Mouse (Mus musculus): ENCODE data around the gene Retn.

Retn gene

DNA sequence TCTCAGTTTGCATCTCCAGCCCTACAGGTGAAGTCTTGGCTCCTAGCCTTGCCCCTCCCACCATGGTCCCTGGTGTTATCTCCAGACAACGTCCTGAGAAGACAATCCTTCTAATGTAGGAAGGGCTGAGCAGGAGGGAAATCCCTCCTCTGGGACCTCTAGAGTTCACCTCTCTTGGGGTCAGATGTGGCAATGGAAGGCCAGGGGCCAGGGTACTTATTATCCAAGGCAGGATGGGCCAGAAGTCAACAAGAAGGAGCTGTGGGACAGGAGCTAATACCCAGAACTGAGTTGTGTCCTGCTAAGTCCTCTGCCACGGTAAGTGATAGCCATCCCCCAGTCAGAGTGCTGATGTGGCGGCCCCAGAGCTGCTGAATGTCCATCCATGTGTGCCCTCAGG lies at the start of gene Retn:
TSS of gene Retn (plus strand) at position 245 of the 400 bp plus-strand sequence.
- DNase-seq (ENCODE audit: low spot score) = no peak

DNA sequence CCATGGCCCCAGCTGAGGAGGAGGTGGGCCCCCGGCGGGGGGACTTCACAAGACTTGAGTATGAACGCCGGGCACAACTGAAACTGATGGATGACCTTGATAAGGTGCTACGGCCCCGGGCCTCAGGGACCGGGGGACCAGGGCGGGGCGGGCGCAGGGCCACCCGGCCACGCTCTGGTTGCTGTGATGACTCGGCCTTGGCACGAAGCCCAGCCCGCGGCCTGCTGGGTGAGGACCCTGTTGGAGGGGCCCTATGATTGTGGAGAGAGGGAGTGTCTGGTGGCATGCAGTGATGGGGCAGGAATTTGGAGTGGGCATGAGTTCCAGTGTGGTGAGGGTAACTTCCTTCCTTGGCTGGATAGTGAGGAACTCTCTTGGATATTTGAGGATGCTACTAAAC lies 49.0 kb upstream of the Retn start:
- no peak for DNase-seq (ENCODE audit: low spot score)

DNA sequence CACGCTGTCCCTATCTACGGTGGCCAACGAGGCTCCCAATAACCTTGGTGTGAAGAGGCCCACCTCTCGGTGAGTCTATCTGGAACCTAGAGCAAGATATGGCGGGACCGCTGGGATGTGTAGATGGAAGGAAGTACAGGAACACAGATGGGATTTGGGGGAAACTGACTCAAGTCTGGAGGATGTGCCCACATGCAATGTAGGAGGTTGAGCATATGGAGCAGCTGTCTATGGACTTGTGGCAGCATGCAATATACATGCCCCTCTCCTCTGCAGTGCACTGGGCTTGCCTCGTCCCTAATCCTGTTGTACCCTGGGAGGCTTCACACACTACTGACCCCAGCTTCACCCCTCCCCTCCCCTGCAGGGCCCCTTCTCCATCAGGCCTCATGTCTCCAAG lies 47.7 kb upstream of the Retn start:
- no peak for DNase-seq (ENCODE audit: low spot score)

DNA sequence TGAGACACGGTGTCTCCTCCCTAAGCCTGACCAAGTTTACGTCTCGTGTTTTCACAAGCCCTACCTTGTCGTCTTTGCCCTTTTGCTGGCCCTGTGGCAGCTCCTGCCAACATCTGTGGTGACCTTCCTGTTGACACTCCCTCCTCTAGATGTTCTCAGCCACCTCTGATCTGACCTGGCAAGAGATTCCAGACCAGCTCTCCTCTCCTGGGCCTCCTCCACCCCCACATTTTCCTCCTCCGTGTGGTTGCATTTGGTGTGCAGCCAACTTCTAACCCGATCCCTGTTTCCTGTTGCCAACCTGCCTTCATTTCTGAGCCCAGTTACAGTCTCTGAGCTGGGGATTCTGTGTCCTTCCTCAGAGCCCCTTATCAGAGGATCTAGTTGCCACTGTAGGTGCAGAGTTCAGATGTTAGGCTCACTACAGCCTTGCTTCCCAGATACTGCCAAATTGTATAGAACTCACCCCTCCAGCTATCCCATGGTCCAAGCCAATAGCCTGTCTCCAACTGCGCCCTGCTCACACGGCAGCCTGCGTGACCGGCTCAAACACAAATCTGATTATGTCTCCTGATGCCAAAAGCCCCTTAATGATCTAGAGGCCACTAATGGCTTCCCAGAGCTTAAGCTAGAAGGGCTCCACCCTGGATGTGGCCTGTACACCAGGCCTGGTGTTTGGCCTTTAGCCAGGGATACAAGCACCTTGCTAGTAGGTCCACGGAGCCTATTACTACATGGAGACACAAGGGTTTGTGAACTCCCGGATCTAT lies 46.3 kb upstream of the Retn start:
- no peak for DNase-seq (ENCODE audit: low spot score)

DNA sequence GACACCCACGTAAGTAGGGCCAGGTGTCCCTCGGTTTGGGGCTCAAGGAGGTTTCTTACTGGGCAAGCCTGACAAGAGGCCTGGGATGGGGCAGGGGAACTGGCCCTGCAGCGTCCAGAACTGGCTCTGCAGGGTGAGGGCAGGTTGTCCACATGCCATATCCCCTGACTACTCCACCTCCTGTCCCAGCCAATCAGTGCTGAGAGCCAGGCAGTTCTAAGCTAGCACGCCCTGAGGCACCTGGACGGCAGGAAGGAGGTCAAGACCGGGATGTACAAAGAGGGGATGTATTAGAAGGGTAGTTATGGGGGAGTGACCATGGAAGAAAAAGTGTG lies 45.8 kb upstream of the Retn start:
- no peak for DNase-seq (ENCODE audit: low spot score)

DNA sequence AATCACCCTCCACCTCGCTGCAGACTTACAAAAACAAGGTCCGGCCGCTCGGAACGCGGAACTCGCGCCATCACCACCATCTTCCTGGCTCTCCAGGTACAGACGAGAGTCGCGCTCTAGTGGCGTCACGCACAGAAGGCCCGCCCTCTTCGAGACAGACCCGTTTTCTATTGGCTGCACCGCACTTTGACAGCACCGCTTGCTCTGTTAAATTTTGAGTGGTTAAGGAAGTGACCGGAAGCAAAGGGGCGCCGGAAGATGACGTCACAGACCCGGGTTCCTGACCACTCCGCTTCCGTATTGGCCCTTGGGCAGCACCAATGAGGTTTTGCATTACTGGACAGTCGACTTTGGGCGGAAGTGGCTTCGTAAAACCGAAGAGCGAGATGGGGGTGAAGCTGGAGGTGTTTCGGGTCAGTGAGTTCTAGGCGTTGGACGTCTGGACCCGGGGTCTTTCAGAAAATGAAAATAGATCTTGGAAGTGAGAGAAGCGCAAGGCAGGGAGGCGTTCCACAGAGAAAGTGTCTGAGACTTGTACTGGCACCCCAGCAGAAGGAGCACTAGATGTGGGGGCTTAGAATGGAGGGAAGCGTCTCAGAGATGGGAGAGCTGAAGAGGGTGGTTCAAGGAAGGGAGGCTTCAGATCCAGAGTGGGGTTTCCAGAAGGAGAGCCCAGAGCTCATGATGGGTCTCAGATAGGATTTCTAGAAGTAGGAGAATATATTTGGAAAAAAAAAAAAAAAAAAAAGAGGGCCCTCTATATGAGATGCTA lies 34.2 kb upstream of the Retn start, which contains the start of the genes Xab2 and Pet100:
TSS of gene Xab2 (minus strand) at position 118 of the 772 bp plus-strand sequence.
TSS of gene Pet100 (plus strand) at position 350 of the 772 bp plus-strand sequence.
- peak; percentile 96 for DNase-seq (ENCODE audit: low spot score)

DNA sequence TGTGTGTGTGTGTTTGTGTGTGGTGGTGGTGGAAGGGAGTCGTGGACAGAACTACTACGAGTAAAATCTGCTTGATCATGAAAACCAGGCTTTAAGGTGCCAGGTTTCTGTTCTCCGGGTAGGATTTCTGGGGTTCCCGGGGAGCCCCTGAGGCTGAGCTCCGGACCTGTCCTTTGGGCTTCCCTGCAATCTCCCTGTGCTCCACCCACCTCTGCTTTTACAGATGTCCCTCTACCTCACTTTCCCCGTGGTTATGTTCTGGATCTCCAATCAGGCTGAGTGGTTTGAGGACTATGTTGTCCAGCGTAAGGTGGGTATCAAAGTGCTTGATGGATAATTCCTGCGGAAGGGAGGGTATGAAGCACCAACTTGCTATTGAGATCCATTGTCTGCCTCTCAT lies 33.5 kb upstream of the Retn start:
- DNase-seq (ENCODE audit: low spot score) = no peak

DNA sequence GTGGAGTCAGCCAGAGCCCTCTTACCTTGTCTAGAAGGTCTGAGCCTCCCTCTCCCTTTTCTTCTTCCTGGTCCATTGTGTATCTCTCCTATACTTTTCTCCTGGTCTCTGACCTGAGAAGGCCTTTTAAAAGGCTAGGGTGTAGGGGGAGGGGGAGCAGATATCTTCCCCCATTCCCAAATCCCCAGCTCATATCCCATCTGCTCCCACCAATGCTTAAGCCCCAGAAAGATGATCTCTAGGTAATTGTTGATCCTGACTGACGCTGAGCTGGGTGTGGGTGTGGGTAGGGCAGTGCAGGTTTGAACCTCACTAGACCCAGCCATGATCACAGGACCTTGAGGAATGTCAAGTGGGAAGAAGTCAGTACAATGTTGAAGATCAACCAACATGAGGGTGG lies 30.1 kb upstream of the Retn start, which contains the start of gene Pcp2:
TSS of gene Pcp2 (minus strand) at position 101 of the 400 bp plus-strand sequence.
- no peak for DNase-seq (ENCODE audit: low spot score)

DNA sequence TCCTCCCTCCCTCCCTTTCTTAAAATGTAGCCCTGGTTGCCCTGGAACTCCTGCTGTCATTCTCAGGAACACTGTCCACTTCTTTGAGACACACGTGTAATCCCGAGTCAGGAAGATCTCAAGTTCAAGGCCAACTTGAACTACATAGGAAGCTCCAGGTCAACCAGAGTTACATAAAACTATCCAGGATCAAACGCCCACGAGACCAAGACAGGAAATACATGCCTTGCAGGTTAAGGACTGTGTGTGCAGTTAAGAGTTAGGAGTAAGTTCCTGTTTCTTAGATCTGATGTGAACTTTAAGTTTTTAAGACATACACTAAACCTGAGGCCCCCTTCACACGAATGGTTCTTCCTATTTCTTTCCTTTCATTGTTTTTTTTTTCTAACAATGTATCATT lies 28.6 kb upstream of the Retn start:
- DNase-seq (ENCODE audit: low spot score) = no peak

DNA sequence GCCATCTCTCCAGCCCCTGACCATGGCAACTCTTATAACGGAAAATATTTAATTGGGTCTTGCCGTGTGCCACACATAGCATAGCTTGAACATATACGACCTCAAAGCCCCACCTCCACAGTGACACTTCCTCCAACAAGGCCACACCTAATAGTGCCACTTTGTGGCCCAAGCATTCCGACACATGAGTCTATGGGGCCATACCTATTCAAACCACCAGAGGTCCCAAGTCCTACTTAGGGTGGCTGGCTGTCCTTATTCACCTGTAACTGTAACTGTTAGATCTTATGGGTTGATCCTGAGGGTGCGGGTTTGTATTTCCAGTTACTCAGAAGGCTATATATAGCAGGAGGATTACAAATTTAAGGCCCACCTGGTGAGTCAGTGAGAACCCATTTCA lies 27.6 kb upstream of the Retn start:
- no peak for DNase-seq (ENCODE audit: low spot score)

DNA sequence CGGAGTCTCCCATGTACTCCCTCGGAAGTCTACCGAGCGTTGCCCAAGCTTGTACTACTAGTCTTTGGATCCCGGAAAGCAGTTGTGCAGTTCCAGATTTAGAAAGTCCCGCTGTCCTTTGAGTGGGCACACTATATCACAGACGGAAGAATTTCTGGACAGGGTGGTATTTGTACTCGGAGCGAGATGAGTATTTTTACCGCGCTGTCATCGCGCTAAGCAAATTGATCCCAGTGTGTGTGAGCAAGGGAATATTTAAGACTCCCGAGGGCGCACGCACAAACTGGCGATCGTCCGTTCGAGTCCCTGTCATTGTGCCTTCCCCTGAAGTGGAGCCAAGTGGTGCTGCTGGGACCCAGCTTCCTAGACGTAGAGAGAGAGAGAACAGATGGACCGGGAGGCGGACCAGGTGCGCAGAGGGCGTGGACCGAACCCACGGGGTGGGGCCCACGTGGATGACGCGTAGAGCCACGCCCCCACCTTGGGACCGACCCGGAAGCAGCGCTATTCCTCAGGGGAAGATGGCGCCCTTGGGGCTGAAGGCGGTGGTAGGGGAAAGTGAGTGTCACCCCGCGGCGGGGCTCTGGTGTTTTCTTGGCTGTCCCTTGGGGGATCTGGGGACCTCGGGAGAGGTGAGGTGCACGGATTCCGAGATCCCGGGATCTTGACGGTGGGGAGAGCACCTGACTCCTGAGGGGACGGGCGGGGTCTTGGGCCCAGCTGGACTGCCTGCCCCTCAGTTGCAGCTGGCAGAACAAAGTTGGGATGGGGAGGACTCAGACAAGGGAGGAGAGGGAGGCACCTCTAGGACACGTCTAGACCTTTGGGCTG lies 24.7 kb upstream of the Retn start, which contains the start of gene Stxbp2:
TSS of gene Stxbp2 (plus strand) at position 309 of the 831 bp plus-strand sequence.
- DNase-seq (ENCODE audit: low spot score) = no peak

DNA sequence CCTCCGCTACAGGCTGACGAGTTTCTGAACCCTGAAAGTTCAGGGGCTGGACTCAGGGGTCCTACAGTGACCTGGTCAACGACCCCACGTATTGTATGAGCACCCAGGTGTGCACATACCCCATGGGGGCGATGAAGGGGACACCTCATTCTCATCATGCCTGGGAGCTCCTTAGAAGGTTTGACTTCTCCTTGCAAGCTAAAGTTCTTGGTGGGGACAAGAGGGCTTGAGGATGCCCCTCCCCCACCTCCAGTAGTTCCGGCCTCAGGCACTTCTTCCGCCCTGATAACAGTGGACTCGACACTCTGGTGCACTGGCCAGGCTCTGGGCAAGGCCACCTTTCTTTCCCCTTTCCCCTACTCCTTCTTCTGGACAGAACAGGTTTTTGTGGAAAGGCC lies 24.1 kb upstream of the Retn start:
- no peak for DNase-seq (ENCODE audit: low spot score)

DNA sequence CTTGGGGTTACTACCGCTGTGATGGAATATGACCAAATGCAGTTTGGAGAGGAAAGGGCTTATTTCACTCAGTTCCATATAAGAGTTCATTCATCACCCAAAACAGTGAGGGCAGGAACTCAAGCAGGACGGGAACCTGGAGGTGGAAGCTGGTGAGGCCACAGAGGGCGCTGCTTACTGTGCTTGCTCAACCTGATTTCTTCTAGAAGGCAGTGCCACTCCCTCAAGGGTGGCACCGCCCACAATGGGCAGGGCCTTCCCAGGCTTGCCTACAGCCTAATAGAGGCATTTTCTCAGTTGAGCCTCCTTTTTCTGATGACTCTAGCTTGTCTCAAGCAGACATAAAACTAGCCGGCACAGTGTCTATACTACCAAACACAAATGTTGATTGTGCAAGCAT lies 9.8 kb upstream of the Retn start:
- no peak for DNase-seq (ENCODE audit: low spot score)

DNA sequence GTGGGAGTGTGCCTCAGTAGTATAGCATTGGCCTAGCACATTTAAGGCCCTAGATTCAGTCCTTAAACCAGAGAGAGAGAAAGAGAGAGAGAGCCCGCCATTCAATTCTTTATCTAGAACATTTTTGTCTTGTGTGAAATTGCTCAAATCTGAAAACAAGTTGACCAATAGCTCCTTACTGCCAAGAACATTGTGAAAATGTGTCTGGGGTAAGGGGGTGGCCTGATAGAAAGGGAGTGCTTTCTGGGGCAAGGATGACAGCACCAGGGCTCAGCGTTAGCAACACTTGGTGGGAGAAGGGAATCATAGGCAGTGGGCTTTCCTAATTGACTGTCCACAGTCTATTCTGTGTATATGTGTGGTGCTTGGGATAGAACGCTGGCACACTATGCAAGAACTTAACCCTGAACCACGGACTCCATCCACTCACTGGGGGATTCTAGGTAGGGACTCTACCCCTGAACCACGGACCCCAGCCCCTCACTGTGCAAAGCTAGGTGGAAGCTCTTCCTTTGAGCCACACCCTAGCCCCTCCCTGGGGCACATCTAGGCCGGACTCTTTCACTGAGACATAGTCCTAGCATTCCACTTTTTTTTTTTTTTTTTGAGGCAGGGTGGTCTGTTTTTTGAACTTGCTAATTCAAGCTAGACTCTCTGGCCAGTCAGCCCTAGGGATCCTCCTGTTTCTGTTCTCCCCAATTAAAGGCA lies 8.6 kb upstream of the Retn start:
- no peak for DNase-seq (ENCODE audit: low spot score)

DNA sequence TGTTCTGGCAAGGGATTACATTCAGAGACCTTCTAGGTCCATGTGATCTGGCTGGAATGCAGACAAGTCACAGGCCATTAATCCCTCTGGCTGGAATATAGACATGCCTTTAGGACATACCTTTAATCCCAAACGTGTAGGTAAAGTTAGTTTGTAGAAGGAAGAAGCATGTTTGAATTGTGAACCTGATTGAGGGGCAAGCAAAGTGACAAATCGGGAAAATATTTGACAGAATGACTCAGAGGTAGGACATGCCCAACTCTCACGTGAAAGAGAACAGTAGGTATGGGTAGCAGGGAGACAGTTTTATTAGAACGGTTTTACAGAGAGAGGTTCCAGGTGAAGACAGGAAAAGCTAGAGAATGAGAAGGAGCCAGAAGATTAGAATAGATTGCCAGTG lies 8.0 kb upstream of the Retn start:
- DNase-seq (ENCODE audit: low spot score) = no peak

DNA sequence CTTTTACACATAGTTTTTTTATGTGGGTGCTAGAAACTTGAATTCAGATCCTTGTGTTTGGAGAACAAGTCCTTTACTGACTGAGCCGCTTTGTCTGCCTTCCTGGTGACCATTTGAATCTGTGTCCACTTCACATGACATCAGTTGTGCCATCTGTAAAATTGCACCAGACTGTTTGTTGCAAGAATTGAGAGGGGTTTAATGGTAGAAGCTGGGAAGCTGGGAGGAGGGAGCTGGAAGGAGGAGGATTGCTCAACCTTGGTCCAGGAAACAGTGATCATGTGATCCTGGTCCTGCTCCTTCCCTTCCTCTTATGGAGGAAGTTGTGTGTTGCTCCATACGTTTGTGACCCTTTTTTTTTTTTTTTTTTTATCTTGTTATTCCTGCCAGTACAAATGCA lies 7.3 kb upstream of the Retn start:
- no peak for DNase-seq (ENCODE audit: low spot score)

DNA sequence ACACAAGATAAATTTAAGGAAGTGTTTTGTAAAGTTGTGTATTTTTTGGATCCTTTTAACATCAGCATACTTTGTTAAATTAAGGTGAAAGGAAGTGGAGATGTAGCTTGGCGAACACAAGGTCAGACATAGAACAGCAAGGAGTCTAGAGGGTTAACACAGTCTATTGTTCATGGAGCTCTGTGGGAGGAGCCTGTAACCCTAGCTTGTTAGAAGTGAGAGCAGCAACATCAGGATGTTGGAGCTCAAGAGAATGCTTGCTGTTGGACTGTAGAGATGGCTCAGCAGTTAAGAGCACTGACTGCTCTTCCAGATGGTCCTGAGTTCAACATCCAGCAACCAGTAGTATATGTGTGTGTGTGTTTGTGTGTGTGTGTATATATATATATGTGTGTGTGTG lies 6.6 kb upstream of the Retn start:
- DNase-seq (ENCODE audit: low spot score) = no peak

DNA sequence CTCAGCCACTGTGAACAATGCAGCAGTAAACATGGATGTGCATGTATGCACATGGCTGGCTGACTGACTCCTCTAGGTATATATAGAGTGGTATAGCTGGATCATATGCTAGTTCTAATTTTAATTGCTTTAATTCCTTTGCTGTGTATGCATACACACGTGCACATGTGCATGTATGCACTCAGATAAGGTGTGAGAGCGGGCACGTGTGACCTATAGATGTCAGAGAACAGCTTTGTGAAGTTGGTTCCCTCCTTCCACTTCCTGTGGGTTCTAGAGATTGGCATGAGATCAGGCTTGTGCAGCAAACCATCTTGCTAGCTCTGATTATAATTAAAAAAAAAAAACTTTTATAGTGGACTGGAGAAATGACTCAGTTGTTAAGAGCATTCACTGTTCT lies 2.7 kb upstream of the Retn start:
- DNase-seq (ENCODE audit: low spot score) = no peak

DNA sequence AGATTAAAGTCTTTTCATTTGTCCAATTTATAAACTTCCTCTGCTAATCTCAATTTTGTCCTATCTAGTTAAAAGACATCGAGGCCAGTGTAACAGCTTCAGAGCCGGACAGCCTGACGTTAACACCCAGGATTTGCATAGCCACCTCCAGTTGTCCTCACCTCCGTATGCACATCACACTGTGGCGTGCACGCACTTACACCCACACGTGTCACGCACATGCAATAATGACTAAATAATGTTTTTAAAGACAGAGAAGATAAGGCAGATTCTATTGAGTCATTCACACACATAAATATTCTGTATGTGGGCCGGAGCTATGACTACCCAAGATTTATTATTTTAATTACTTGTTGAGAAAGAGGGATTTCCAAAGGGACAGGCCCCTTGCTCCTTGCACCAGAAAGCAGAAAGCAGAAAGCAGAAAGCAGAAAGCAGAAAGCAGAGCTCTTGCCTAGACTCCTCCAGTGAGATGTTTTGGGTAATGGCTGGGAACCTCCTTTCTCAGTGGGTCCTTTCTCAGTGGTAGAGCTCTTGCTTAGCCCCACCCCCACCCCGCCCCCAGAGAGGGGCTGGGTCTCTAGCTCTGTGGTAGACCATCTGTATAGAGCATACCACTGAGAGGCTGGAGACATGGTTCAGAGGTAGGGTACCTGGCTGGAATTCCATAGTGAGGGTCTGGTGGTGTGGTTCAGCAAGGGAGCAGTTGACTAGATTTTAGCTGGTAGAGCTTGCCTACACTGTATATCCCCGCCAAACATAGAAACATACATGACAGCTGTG lies 653 bp upstream of the Retn start:
- DNase-seq (ENCODE audit: low spot score) = no peak

DNA sequence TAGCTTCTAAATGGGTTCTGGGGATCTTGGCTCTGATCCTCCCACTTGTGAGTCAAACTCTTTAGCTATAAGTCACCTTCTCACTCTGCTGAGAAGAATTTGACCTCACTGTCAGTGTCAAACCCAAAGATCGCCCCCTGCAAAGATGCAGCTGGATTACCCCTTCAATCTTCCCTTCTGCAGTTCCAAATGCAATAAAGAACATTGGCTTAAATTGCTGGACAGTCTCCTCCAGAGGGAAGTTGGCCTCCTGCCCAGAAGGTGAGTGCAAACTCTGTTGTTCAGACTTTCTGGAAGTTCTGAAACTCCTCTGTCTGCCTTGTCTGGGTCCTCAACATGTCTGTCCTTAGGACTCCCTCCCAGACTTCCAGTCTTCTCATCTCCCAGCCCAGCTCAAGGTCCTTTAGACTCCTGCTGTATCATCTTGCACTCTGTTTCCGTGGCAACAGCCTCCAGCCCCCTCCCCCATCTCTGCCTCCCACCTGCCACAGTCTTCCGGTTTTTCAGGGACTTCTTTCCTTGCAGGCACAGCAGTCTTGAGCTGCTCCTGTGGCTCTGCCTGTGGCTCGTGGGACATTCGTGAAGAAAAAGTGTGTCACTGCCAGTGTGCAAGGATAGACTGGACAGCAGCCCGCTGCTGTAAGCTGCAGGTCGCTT lies 1.3 kb downstream of the Retn start:
- no peak for DNase-seq (ENCODE audit: low spot score)

DNA sequence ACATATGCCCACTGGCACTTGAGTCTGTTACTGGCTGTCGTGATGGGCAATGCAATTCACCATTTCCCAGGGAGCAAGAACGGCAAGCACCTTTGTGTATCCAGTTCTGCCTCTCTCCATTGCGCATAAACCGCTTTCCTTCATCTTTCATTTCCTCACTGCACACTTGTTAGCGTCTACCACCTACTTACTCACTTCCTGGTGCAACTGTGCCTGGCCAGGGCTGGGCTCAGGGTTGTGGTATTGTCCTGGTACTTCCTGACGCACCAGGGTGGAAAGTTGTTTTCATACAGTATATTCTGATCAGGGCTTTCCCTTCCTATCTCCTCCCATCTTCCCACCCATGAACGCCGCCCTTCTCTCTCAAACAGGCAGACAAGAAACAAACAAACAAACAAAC lies 5.3 kb downstream of the Retn start:
- DNase-seq (ENCODE audit: low spot score) = no peak

Measured in urinary bladder, postnatal 10 days (tissue).